Mouse (Mus musculus): ENCODE results near the gene Gm49396. TPM values are rescaled to one million over a fixed set of nuclear protein-coding genes. Genes with fewer than 3 reads are reported as not detected.

The Gm49396 gene
- total and polyA plus RNA-seq, 3 experiments: 2.6 to 4.7 (median 3.9) TPM

GRCm38 (mm10) chr7:30610043-30610442, 46.9 kb downstream of the Gm49396 start:
- no peak overlapping the region for H3K4me3 ChIP-seq (ENCODE audit: low read depth, low read length)
- TF ChIP-seq GATA1 (IDR thresholded peaks at IDR 0.05; ENCODE audit: borderline replicate concordance, low read length) (no peak), GATA2 (IDR thresholded peaks at IDR 0.05; ENCODE audit: borderline replicate concordance, low read depth, low read length) (no peak), TAL1 (conservative IDR thresholded peaks at IDR 0.05; ENCODE audit: low read depth, low read length) (no peak), POLR2AphosphoS5 (IDR thresholded peaks at IDR 0.05; ENCODE audit: insufficient replicate concordance, low read depth, low read length) (no peak), CTCF (IDR thresholded peaks at IDR 0.05; ENCODE audit: low read depth, low read length) (no peak)
- DNase-seq (ENCODE audit: low spot score): no peak
- no peak for ATAC-seq (ENCODE audit: extremely low read depth, insufficient number of reproducible peaks, low FRiP score, poor library complexity, severe bottlenecking)
- no peaks in the 10 kb centered on the region for H3K27me3 ChIP-seq (ENCODE audit: insufficient read depth, low read length)
- H3K4me1 ChIP-seq (ENCODE audit: insufficient read depth, low read depth, low read length): peaks cover 11% of the 10 kb centered on the region
- H3K36me3 ChIP-seq (replicated peaks): peaks cover 37% of the 10 kb centered on the region
- no peaks in the 10 kb centered on the region for H3K9me3 ChIP-seq (replicated peaks)

DNA sequence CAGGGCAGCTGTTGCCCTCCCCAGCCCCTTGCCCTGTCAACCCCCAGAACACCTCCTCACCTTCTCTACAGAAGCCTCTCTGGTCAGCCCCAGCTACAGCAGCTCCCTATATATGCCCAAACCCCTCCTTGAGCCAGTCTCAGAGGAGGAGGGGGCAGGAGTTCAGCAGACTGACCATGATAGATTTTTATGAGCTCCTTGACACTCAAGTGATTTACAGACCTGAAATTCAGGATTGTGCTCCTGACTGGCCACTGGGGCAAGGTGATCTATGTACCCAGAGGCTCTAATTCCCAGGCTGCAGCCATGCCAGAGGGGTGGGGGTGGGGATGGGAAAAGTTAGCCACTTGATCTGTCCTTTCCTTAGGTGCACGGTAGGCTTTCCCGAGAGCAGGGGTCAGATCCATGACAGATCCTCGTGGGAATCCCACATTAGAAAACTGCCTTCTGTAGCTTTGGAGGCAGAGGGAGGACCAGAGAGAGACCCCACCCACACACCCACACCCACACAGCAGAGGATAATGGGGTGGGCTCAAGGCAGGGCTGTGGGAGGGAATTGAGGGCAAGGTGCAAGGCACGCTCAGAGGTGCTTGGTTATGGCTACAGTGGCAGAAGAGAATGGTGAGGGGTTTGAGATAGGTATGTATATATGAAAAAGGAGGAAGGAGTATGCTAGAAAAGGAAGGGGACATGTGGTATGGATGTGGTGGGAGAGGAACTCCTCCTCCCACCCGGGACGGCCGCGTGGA, 49.7 kb downstream of the Gm49396 start, which contains the start of gene Upk1a:
Gene Upk1a (minus strand): TSS at position 194 of the 749 bp plus-strand sequence.
- no peaks in the 10 kb centered on the region for H3K27me3 ChIP-seq (ENCODE audit: insufficient read depth, low read length)
- ATAC-seq (ENCODE audit: extremely low read depth, insufficient number of reproducible peaks, low FRiP score, poor library complexity, severe bottlenecking): no peak
- H3K36me3 ChIP-seq (replicated peaks): peaks cover 59% of the 10 kb centered on the region
- H3K4me1 ChIP-seq (ENCODE audit: insufficient read depth, low read depth, low read length): peaks cover 15% of the 10 kb centered on the region
- no peak within 1 kb of the TSS for H3K4me3 ChIP-seq (ENCODE audit: low read depth, low read length)
- no peaks in the 10 kb centered on the region for H3K9me3 ChIP-seq (replicated peaks)
- TF ChIP-seq GATA1 (IDR thresholded peaks at IDR 0.05; ENCODE audit: borderline replicate concordance, low read length): no peak
- TF ChIP-seq POLR2AphosphoS5 (IDR thresholded peaks at IDR 0.05; ENCODE audit: insufficient replicate concordance, low read depth, low read length): no peak
- no peak for TF ChIP-seq CTCF (IDR thresholded peaks at IDR 0.05; ENCODE audit: low read depth, low read length)
- TF ChIP-seq TAL1 (conservative IDR thresholded peaks at IDR 0.05; ENCODE audit: low read depth, low read length): no peak
- no peak for TF ChIP-seq GATA2 (IDR thresholded peaks at IDR 0.05; ENCODE audit: borderline replicate concordance, low read depth, low read length)
- DNase-seq (ENCODE audit: low spot score): no peak

DNA sequence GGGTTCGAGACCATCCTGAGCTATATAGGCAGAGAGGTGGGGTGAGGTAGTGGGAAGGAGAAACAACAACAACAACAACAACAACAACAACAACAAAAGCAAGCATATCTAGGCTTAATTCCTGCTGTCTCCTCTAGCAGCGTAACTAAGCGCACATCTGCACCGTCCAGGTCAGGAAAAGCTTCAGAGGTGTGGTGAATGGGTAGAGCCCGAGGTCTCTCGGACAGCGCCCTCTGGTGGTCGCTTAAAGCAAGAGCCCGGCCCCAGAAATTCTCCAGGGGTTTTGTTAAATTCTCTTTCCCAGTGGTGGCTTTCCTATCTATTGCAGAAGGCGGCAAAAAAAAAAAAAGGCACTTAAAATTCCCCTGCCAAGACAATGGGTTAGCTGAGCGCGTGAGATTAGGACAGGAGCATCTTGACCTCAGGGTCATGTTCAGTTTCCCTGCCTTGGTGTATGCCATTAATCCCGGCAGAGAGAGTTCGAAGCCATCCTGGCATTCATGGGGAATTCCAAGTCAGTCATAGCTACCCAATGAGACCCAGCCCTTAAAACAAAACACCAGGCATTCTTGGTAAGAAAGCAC, 50.5 kb downstream of the Gm49396 start:
- peak; percentile 42 for DNase-seq (ENCODE audit: low spot score)
- no peaks in the 10 kb centered on the region for H3K27me3 ChIP-seq (ENCODE audit: insufficient read depth, low read length)
- H3K4me1 ChIP-seq (ENCODE audit: insufficient read depth, low read depth, low read length): peaks cover 12% of the 10 kb centered on the region
- ATAC-seq (ENCODE audit: extremely low read depth, insufficient number of reproducible peaks, low FRiP score, poor library complexity, severe bottlenecking): peak; percentile 40; the same call in 1 of the 2 replicates
- H3K4me3 ChIP-seq (ENCODE audit: low read depth, low read length): no peak overlapping the region
- H3K9me3 ChIP-seq (replicated peaks): no peaks in the 10 kb centered on the region
- TF ChIP-seq CTCF (IDR thresholded peaks at IDR 0.05; ENCODE audit: low read depth, low read length) (peak; percentile 51), GATA1 (IDR thresholded peaks at IDR 0.05; ENCODE audit: borderline replicate concordance, low read length) (no peak)
- peaks cover 65% of the 10 kb centered on the region for H3K36me3 ChIP-seq (replicated peaks)

DNA sequence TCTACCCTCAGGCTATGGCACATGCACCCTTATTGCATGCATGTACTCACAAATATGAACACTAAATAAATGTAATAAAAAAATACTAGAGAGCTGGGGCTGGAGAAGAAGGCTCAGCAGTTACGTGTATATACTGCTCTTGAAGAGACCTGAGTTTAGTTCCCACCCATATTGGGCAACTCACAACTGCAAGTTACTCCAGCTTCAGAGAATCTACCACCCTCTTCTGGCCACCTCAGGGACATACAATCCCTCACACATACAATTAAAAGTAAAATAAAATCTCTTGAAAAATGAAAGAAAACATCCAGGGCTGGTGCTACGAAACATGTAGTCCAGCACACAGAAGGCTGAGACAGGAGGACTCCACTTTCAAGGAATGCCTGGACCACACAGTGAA, 51.3 kb downstream of the Gm49396 start:
- Histone ChIP-seq H3K27me3 (ENCODE audit: insufficient read depth, low read length) (no peaks in the 10 kb centered on the region), H3K4me3 (ENCODE audit: low read depth, low read length) (no peak overlapping the region), H3K4me1 (ENCODE audit: insufficient read depth, low read depth, low read length) (peaks cover 18% of the 10 kb centered on the region), H3K9me3 (replicated peaks) (no peaks in the 10 kb centered on the region), H3K36me3 (replicated peaks) (peaks cover 71% of the 10 kb centered on the region)
- TF ChIP-seq GATA1 (IDR thresholded peaks at IDR 0.05; ENCODE audit: borderline replicate concordance, low read length) (no peak), CTCF (IDR thresholded peaks at IDR 0.05; ENCODE audit: low read depth, low read length) (no peak), TAL1 (conservative IDR thresholded peaks at IDR 0.05; ENCODE audit: low read depth, low read length) (no peak), GATA2 (IDR thresholded peaks at IDR 0.05; ENCODE audit: borderline replicate concordance, low read depth, low read length) (no peak), POLR2AphosphoS5 (IDR thresholded peaks at IDR 0.05; ENCODE audit: insufficient replicate concordance, low read depth, low read length) (no peak)
- ATAC-seq (ENCODE audit: extremely low read depth, insufficient number of reproducible peaks, low FRiP score, poor library complexity, severe bottlenecking) (no peak), DNase-seq (ENCODE audit: low spot score) (no peak)

- H3K4me1 ChIP-seq (ENCODE audit: insufficient read depth, low read depth, low read length): peaks cover 18% of the 10 kb centered on the region
- TF ChIP-seq CTCF (IDR thresholded peaks at IDR 0.05; ENCODE audit: low read depth, low read length) (no peak), GATA2 (IDR thresholded peaks at IDR 0.05; ENCODE audit: borderline replicate concordance, low read depth, low read length) (no peak), TAL1 (conservative IDR thresholded peaks at IDR 0.05; ENCODE audit: low read depth, low read length) (no peak)
- DNase-seq (ENCODE audit: low spot score) (no peak), ATAC-seq (ENCODE audit: extremely low read depth, insufficient number of reproducible peaks, low FRiP score, poor library complexity, severe bottlenecking) (no peak)
- H3K9me3 ChIP-seq (replicated peaks): no peaks in the 10 kb centered on the region
- H3K36me3 ChIP-seq (replicated peaks): peaks cover 68% of the 10 kb centered on the region
- no peak overlapping the region for H3K4me3 ChIP-seq (ENCODE audit: low read depth, low read length)
- H3K27me3 ChIP-seq (ENCODE audit: insufficient read depth, low read length): no peaks in the 10 kb centered on the region
These were observed 52.1 kb downstream of the Gm49396 start for GRCm38 (mm10) chr7:30615049-30615760.

Other genes with a start within 250 kb of the Gm49396 start
Only the 20 nearest of the 33 such genes appear.
- gene Aplp1, start 117.8 kb upstream of the Gm49396 start, total RNA-seq (2014; fragmentation: Nextera tagmentation): not detected in 2 replicates
- 0.49 TPM in 1 of 2 replicates, not detected in the other for gene Aplp1, start 117.8 kb upstream of the Gm49396 start, total RNA-seq (2017)
- gene Aplp1, start 117.8 kb upstream of the Gm49396 start, polyA plus RNA-seq (2012): not detected in 2 replicates
- gene Kirrel2, start 105.7 kb upstream of the Gm49396 start, total RNA-seq (2014; fragmentation: Nextera tagmentation): not detected in 2 replicates
- gene Kirrel2, start 105.7 kb upstream of the Gm49396 start, total RNA-seq (2017): 0.35 TPM in 1 of 2 replicates, not detected in the other
- gene Kirrel2, start 105.7 kb upstream of the Gm49396 start, polyA plus RNA-seq (2012): not detected in 2 replicates
- gene Nphs1, start 105.0 kb upstream of the Gm49396 start, total RNA-seq (2014; fragmentation: Nextera tagmentation): not detected in 2 replicates
- 0.11 TPM in 1 of 2 replicates, not detected in the other for gene Nphs1, start 105.0 kb upstream of the Gm49396 start, total RNA-seq (2017)
- not detected in 2 replicates for gene Nphs1, start 105.0 kb upstream of the Gm49396 start, polyA plus RNA-seq (2012)
- not detected in 2 replicates for gene Prodh2, start 69.7 kb upstream of the Gm49396 start, total RNA-seq (2014; fragmentation: Nextera tagmentation)
- gene Prodh2, start 69.7 kb upstream of the Gm49396 start, total RNA-seq (2017): not detected in 2 replicates
- gene Prodh2, start 69.7 kb upstream of the Gm49396 start, polyA plus RNA-seq (2012): not detected in 2 replicates
- gene Arhgap33, start 28.3 kb upstream of the Gm49396 start, total RNA-seq (2014; fragmentation: Nextera tagmentation): 13.3 and 16.5 TPM in 2 replicates
- gene Arhgap33, start 28.3 kb upstream of the Gm49396 start, total RNA-seq (2017): 5.0 and 5.3 TPM in 2 replicates
- 40.3 and 51.4 TPM in 2 replicates for gene Arhgap33, start 28.3 kb upstream of the Gm49396 start, polyA plus RNA-seq (2012)
- gene Hspb6, start 11.2 kb upstream of the Gm49396 start, total RNA-seq (2014; fragmentation: Nextera tagmentation): 27.1 and 32.8 TPM in 2 replicates
- gene Hspb6, start 11.2 kb upstream of the Gm49396 start, total RNA-seq (2017): 3.9 and 4.9 TPM in 2 replicates
- gene Hspb6, start 11.2 kb upstream of the Gm49396 start, polyA plus RNA-seq (2012): 11.2 and 12.1 TPM in 2 replicates
- gene Proser3, start 11.0 kb upstream of the Gm49396 start, total RNA-seq (2014; fragmentation: Nextera tagmentation): 18.6 and 20.2 TPM in 2 replicates
- gene Proser3, start 11.0 kb upstream of the Gm49396 start, total RNA-seq (2017): 4.2 and 7.4 TPM in 2 replicates
- gene Proser3, start 11.0 kb upstream of the Gm49396 start, polyA plus RNA-seq (2012): 19.7 and 20.5 TPM in 2 replicates
- 82.7 and 119 TPM in 2 replicates for gene Lin37, start 3.5 kb upstream of the Gm49396 start, total RNA-seq (2014; fragmentation: Nextera tagmentation)
- gene Lin37, start 3.5 kb upstream of the Gm49396 start, total RNA-seq (2017): 20.4 and 24.9 TPM in 2 replicates
- gene Lin37, start 3.5 kb upstream of the Gm49396 start, polyA plus RNA-seq (2012): 66.7 and 78.0 TPM in 2 replicates
- 16.1 and 42.5 TPM in 2 replicates for gene U2af1l4, start within 50 bp of the Gm49396 start, total RNA-seq (2014; fragmentation: Nextera tagmentation)
- 62.9 and 74.1 TPM in 2 replicates for gene U2af1l4, start within 50 bp of the Gm49396 start, total RNA-seq (2017)
- 47.3 and 71.2 TPM in 2 replicates for gene U2af1l4, start within 50 bp of the Gm49396 start, polyA plus RNA-seq (2012)
- gene Psenen, start 283 bp downstream of the Gm49396 start, total RNA-seq (2014; fragmentation: Nextera tagmentation): 246 and 298 TPM in 2 replicates
- 134 and 142 TPM in 2 replicates for gene Psenen, start 283 bp downstream of the Gm49396 start, total RNA-seq (2017)
- gene Psenen, start 283 bp downstream of the Gm49396 start, polyA plus RNA-seq (2012): 26.1 and 31.8 TPM in 2 replicates
- gene Igflr1, start 2.1 kb downstream of the Gm49396 start, total RNA-seq (2014; fragmentation: Nextera tagmentation): 1.8 TPM in 1 of 2 replicates, not detected in the other
- gene Igflr1, start 2.1 kb downstream of the Gm49396 start, total RNA-seq (2017): 0.70 TPM in 1 of 2 replicates, not detected in the other
- gene Igflr1, start 2.1 kb downstream of the Gm49396 start, polyA plus RNA-seq (2012): 4.8 and 6.3 TPM in 2 replicates
- 133 and 142 TPM in 2 replicates for gene Kmt2b, start 25.4 kb downstream of the Gm49396 start, total RNA-seq (2014; fragmentation: Nextera tagmentation)
- gene Kmt2b, start 25.4 kb downstream of the Gm49396 start, total RNA-seq (2017): 9.2 and 11.3 TPM in 2 replicates
- gene Kmt2b, start 25.4 kb downstream of the Gm49396 start, polyA plus RNA-seq (2012): 97.4 and 99.2 TPM in 2 replicates
- gene Zbtb32, start 35.6 kb downstream of the Gm49396 start, total RNA-seq (2014; fragmentation: Nextera tagmentation): not detected in 2 replicates
- gene Zbtb32, start 35.6 kb downstream of the Gm49396 start, total RNA-seq (2017): 0.05 and 0.58 TPM in 2 replicates
- gene Zbtb32, start 35.6 kb downstream of the Gm49396 start, polyA plus RNA-seq (2012): 0.23 and 0.30 TPM in 2 replicates
- gene Upk1a, start 49.5 kb downstream of the Gm49396 start, total RNA-seq (2014; fragmentation: Nextera tagmentation): 1.6 and 15.0 TPM in 2 replicates
- gene Upk1a, start 49.5 kb downstream of the Gm49396 start, total RNA-seq (2017): 0.29 and 0.82 TPM in 2 replicates
- 0.98 and 1.4 TPM in 2 replicates for gene Upk1a, start 49.5 kb downstream of the Gm49396 start, polyA plus RNA-seq (2012)
- gene Cox6b1, start 62.8 kb downstream of the Gm49396 start, total RNA-seq (2014; fragmentation: Nextera tagmentation): 200 and 256 TPM in 2 replicates
- gene Cox6b1, start 62.8 kb downstream of the Gm49396 start, total RNA-seq (2017): 820 and 835 TPM in 2 replicates
- 51.7 and 147 TPM in 2 replicates for gene Cox6b1, start 62.8 kb downstream of the Gm49396 start, polyA plus RNA-seq (2012)
- gene Etv2, start 72.5 kb downstream of the Gm49396 start, total RNA-seq (2014; fragmentation: Nextera tagmentation): not detected in 2 replicates
- gene Etv2, start 72.5 kb downstream of the Gm49396 start, total RNA-seq (2017): not detected in 2 replicates
- not detected in 2 replicates for gene Etv2, start 72.5 kb downstream of the Gm49396 start, polyA plus RNA-seq (2012)
- gene Rbm42, start 87.0 kb downstream of the Gm49396 start, total RNA-seq (2014; fragmentation: Nextera tagmentation): 46.4 and 47.9 TPM in 2 replicates
- gene Rbm42, start 87.0 kb downstream of the Gm49396 start, total RNA-seq (2017): 42.9 and 51.9 TPM in 2 replicates
- gene Rbm42, start 87.0 kb downstream of the Gm49396 start, polyA plus RNA-seq (2012): 235 and 293 TPM in 2 replicates
- 46.7 and 58.4 TPM in 2 replicates for gene Haus5, start 101.7 kb downstream of the Gm49396 start, total RNA-seq (2014; fragmentation: Nextera tagmentation)
- gene Haus5, start 101.7 kb downstream of the Gm49396 start, total RNA-seq (2017): 24.2 and 25.5 TPM in 2 replicates
- gene Haus5, start 101.7 kb downstream of the Gm49396 start, polyA plus RNA-seq (2012): 32.2 and 40.4 TPM in 2 replicates
- gene Pmis2, start 108.3 kb downstream of the Gm49396 start, total RNA-seq (2014; fragmentation: Nextera tagmentation): not detected in 2 replicates
- not detected in 2 replicates for gene Pmis2, start 108.3 kb downstream of the Gm49396 start, total RNA-seq (2017)
- gene Pmis2, start 108.3 kb downstream of the Gm49396 start, polyA plus RNA-seq (2012): not detected in 2 replicates
- gene 2200002J24Rik, start 135.6 kb downstream of the Gm49396 start, total RNA-seq (2014; fragmentation: Nextera tagmentation): not detected in 2 replicates
- not detected in 2 replicates for gene 2200002J24Rik, start 135.6 kb downstream of the Gm49396 start, total RNA-seq (2017)
- not detected in 2 replicates for gene 2200002J24Rik, start 135.6 kb downstream of the Gm49396 start, polyA plus RNA-seq (2012)